Mouse (Mus musculus) lung, adult 2 months (tissue): ENCODE measurements around the gene Zdhhc19. TPM values are rescaled to one million over a fixed set of nuclear protein-coding genes. Genes with fewer than 3 reads are reported as not detected.
A peak's percentile ranks its signal among the peaks of the same experiment; 100 is the strongest.
"Not testable (repeated sequence)": the region's sequence is repeated elsewhere in the genome, so short reads cannot be mapped to it uniquely, and the experiment has no call there.

Source experiments
- DNase-seq: peaks from one replicate; pipeline ENCODE4 v3.0.0; 2022
- H3K4me1 ChIP-seq: fragments of 200-500 bp; 2 replicates; pipeline ENCODE4 v1.6.1; 2011; ENCODE audit warnings: low read length; ENCODE audit not compliant: control insufficient read depth, insufficient read depth
- H3K4me3 ChIP-seq: fragments of 200-500 bp; replicated peaks from 2 replicates; pipeline ENCODE3; 2011; ENCODE audit warnings: low read depth, mild to moderate bottlenecking, control low read depth, low read length; ENCODE audit errors: extremely low read depth
- CTCF ChIP-seq: fragments of 200-500 bp; IDR thresholded peaks from 2 replicates; pipeline ENCODE4 v1.5.1; 2011; ENCODE audit warnings: mild to moderate bottlenecking, low read length, control low read depth; ENCODE audit not compliant: insufficient read depth
- POLR2A ChIP-seq: fragments of 200-500 bp; IDR thresholded peaks from 2 replicates; pipeline ENCODE4 v1.6.1; 2011; ENCODE audit warnings: low read depth, mild to moderate bottlenecking, control low read depth, low read length, borderline replicate concordance; ENCODE audit errors: extremely low read depth
- WGBS: fragments of 180-500 bp; shearing (Covaris S2); methylation state at CpG from one replicate; pipeline ENCODE4 v1.1.7; 2018; 5-methylcytosine and 5-hydroxymethylcytosine counted together
- polyA plus RNA-seq: library from polyadenylated mRNA; depleted of rRNA; stranded (reverse); fragments of >200 nt; gene quantifications from 2 replicates; pipeline ENCODE4 v1.2.3, GENCODE M21; 2012

Zdhhc19 gene
- polyA plus RNA-seq, 1 experiment: not detected

DNA sequence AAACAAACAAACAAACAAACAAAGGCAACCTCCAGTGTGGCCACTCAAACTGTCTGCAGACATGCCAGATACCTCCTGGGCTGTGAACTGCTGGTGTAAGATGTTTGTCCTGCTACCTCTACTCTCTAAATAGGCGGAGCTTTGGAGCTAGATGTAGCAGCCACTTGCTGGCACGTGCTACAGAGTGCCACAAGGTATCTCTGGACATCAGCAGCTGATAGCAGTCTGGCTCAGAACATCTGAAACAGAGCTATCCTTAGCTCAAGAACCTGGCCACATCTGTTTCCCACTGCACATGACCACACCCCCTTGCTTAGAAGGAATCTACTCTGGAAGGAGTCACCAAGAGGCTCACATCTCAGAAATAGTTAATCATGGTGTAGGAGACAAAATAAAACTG is 10.9 kb upstream of the Zdhhc19 start:
- Histone ChIP-seq H3K4me3 (no peak overlapping the region), H3K4me1 (no peaks in the 10 kb centered on the region)
- DNase-seq: no peak
- TF ChIP-seq CTCF (no peak), POLR2A (no peak)
- WGBS: 52% methylated on average over 2 of the region's 2 CpGs

DNA sequence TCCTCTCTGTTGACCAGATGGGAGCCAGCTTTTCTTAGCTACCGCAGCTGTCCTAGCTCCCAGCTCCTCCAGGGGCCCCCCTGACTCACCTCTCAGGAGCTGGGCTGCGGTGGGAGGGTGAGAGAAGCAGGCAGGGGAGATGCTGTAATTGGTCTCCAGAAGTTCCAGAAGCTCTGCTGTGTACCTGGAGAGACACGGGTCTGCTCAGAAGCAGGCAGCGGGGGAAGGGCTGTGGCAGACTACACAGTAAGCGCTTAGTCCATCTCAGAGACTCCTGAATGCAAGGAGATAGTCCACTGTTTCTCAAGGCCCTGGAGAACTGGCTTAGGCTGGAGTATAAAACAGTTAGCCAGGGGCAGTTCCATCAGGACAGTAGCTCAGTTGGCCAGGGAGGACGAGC is 10.0 kb upstream of the Zdhhc19 start:
- Histone ChIP-seq H3K4me1 (no peaks in the 10 kb centered on the region), H3K4me3 (no peak overlapping the region)
- no peak for DNase-seq
- 84% methylated on average over 6 of the region's 6 CpGs for WGBS
- TF ChIP-seq POLR2A (no peak), CTCF (no peak)

DNA sequence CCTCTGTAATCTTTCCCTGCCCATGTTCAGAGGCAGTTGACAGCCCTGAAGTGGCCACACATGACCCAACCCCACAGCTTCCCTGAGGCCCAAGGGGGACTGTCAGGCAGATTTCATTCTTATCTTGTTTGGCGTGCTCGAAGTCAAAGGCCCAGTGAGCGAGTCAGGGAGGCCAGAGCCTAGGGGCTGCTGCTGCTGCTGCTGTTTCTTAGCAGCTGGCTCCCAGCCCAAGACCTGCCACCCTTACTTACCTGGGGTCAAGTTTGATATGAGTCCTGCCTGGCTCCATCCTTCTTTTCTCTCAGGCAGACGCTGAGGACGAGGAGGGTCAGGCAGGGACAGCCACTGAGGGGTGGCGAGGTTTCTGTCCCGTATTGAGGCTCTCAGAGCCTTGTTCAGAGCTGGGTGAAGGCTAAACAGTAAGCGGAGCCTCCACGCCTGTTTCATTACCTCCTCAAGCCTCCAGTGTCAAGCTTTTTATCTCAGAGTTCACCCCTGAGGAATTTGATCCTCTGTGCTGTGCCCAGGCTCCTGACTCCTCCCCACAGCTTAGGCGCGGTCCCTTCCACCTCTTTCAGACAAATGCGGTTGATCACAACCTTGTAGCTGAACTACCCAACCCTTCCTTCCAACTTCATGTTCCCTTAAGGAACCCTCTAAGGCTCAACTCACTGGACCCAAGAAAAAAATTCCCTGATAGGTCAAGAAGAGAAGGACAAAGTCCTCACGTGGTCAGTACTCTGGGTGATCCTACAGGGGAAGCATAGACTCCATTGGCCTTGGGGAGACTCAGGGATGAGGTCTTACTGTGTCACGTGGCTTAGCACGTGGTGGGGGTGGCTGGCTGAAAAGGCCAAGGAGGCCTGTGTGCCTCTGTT is 8.6 kb upstream of the Zdhhc19 start, which contains the start of gene Slc51a:
TSS of gene Slc51a (minus strand) at position 646 of the 878 bp plus-strand sequence.
- 42% methylated on average over 15 of the region's 15 CpGs for WGBS
- Histone ChIP-seq H3K4me1 (no peaks in the 10 kb centered on the region), H3K4me3 (no peak within 1 kb of the TSS)
- TF ChIP-seq CTCF (no peak), POLR2A (no peak)
- no peak for DNase-seq

DNA sequence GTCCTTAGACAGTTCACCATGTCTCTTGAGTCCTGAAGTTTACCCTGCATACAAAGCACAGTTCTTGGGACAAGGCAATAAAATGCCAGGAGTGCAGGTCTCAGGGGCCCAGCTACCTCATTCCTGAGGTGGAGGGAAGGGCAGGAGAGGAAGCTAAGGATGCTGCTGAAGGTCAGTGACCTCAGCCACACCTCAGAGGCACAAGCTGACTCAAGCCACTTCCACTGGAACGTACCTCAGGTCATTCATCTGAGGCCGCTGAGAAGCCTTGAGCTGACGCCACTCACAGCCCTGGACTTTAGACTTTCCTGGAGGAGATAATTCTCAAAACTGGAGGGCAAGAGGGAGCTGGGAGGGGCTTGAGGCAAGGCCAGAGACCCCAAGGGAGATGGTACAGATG is 7.1 kb upstream of the Zdhhc19 start:
- TF ChIP-seq CTCF (no peak), POLR2A (no peak)
- 90% methylated on average over 3 of the region's 3 CpGs for WGBS
- no peak for DNase-seq
- Histone ChIP-seq H3K4me3 (no peak overlapping the region), H3K4me1 (no peaks in the 10 kb centered on the region)

DNA sequence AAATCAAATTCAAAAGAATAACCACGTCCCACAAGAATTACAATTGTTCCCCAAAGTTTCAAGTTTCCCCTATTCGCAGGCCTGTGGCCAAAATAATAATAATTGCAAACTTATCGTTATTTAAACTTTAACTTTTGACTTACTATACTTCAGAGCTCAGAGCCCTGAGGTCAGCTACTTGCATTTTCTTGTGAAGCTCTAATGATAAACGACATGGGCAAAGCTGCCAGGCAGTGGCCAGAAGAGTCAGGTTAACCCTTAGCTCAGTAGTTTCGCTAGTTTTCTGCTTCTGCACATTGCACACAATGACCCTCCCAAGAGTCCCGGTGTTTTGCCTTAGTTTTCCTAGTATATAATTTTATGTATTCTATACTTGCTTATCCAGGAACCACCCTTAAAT is 1.7 kb upstream of the Zdhhc19 start:
- 56% methylated on average over 6 of the region's 6 CpGs for WGBS
- H3K4me1 ChIP-seq, DNase-seq, H3K4me3 ChIP-seq: not testable (repeated sequence)

DNA sequence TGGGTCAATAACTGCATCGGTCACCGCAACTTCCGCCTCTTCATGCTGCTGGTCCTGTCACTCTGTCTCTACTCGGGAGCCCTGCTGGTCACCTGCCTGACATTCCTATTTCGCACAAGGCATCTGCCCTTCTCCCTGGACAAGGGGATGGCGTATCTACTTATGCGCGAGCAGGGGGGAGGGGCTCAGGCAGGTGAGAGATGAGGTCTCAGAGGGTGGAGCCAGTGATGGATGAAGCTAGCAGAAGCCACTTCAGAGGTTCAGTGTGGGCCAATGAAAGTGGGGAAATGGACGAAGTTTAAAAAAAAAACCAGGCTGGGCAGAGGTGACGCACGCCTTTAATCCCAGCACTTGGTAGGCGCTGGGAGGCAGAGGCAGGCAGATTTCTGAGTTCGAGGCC is 2.9 kb downstream of the Zdhhc19 start:
- DNase-seq: no peak
- TF ChIP-seq POLR2A: no peak
- no peak for TF ChIP-seq CTCF
- no peak overlapping the region for H3K4me3 ChIP-seq
- H3K4me1 ChIP-seq: no peaks in the 10 kb centered on the region
- WGBS: 74% methylated on average over 13 of the region's 13 CpGs

DNA sequence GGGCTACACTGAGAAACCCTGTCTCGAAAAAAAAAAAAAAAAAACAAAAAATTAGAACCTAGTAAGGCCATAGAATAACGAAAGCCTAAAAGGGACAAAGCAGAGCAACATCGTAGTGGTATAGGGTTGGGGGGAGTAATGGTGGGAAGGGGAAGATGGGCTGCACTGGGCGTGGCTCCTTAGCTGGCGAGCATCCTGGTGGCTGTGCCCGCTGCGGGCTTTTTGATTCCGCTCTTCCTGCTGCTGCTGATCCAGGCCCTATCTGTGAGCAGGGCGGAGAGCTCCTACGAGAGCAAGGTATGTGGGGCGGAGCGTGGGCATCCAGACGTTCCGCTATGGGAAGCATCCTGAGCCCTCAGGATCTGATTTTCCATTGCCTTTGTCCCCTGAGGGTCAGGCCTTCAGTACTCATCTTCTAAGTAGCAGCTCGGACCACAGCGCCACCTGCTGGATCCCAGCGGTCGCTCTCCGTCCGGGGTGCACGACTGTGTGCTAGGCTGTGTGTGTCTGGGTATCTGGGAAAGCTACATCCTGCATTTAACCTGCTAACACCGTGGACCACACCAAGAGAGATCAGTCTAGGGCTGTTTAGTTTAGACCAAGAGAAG is 3.5 kb downstream of the Zdhhc19 start:
- TF ChIP-seq CTCF: peak; percentile 92
- no peak for TF ChIP-seq POLR2A
- WGBS: 13% methylated on average over 22 of the region's 22 CpGs
- no peak overlapping the region for H3K4me3 ChIP-seq

DNA sequence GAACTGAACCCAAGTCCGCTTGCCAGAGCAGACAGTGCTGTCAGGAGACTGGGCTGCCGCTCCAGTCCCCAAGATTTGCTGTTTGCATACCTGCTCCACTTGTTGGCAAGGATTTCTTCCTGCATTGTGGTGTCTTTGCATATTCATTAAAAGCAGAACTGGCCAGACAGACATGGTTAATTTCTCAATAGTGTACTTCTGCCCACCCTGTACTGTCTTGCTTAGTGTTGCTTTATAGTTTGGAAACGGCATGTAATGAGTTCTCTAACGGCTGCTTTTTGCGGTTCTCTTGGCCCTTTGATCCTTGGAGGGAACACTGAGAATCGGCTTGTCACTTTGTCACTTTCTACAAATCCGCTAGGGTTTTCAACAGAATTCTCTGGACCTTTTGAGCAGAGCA is 5.4 kb downstream of the Zdhhc19 start:
- no peak overlapping the region for H3K4me3 ChIP-seq
- 76% methylated on average over 7 of the region's 7 CpGs for WGBS
- no peaks in the 10 kb centered on the region for H3K4me1 ChIP-seq
- TF ChIP-seq CTCF (no peak), POLR2A (no peak)
- no peak for DNase-seq

More for the DNA sequence above, 3.5 kb downstream of the Zdhhc19 start:
- H3K4me1 ChIP-seq: no peaks in the 10 kb centered on the region
- DNase-seq: peak; percentile 82

DNA sequence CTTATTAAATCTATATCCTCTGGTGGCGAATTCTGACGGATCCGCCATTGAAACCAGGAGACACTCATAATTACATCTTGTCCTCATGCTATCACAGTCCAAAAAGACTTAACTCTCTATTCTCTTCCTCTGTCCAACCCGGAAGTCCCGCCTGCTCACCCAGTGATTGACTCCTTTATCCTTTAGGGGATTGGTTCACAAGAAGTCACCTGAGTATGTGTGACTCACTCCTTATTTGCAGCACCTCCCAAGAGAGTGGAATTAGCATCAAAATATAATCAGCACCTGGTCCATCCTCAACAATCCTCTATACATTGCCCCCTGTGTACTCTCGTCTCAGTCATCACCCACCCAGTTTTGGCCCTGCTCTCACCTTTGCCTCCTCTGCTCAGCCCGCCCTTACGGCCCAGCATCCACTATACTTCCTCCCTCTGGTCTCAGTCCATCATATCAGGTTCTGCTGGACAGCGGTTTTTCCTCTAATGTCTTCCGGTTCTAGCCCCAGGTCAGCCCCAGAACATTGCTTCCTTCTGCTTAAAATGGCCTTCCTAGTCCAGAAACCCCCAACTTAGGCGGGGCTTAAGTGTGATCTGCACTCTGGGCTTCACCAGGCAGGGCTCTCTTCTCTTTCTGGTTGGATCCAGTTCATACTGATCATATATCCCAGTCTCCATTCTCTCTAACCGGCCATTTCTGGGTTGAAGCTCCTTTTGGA is 6.7 kb downstream of the Zdhhc19 start:
- TF ChIP-seq POLR2A (no peak), CTCF (no peak)
- H3K4me3 ChIP-seq: no peak overlapping the region
- DNase-seq: no peak
- H3K4me1 ChIP-seq: no peaks in the 10 kb centered on the region
- 82% methylated on average over 12 of the region's 12 CpGs for WGBS

DNA sequence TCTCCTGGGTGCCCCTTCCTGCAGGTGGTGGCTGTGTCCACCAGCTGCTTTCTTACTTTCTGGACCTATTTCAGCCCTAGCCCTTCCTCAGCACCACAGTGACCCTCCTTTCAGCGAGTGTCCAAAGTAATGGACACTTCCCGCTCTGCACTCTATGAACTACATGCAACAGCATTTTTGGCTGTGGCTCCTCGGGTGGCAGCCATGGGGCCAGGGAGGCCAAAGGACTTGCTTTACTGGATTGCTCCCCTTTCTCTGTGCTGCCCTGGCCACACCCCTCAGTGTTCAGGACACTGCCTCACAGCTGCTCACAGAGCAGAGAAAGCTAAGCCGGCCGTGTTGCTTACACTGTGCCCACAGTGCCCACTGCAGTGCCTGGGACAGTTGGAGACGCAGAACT is 7.6 kb downstream of the Zdhhc19 start:
- no peak for DNase-seq
- Histone ChIP-seq H3K4me1 (no peaks in the 10 kb centered on the region), H3K4me3 (no peak overlapping the region)
- TF ChIP-seq POLR2A (no peak), CTCF (no peak)
- WGBS: 74% methylated on average over 6 of the region's 6 CpGs
